Comparison of ENCODE assay signal across 11 mouse cellular contexts in the genomic region with DNA sequence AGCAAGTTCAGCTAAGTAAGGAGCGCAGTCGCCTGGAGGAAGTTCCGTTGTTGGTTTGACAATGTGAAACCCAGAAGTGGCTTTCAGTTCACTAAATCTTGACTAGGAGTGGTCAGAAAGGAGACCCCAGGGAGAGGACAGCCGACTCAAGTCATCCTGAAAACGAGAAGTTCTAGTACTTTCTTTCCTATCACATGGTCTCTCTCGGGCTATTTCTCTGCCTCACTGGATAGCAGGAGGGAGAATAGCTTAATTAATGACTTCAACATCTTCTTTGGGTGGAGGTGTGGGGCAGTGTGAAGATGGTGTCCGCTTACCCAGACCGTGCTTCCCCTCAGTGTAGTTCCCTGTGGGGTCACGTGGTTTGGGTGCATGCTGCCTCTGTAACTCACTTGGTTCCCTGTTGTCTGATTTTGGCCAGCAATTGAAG. TPM values are rescaled to one million over a fixed set of nuclear protein-coding genes. Genes with fewer than 3 reads are reported as not detected.
DNase-seq lines count a peak whose midpoint lies in the region; ATAC-seq and TF ChIP-seq lines count a peak whose summit lies in the region.
"Had no signal": no experiment of that assay in that cellular context is flagged by ENCODE, and none has a peak within 500 bp of the region (broad histone marks: within the 10 kb centered on the region; RNA-seq: fewer than 3 reads in every experiment).

No protein-coding gene starts in this region.

- TF ChIP-seq POLR2A in MEL (IDR thresholded peaks at IDR 0.05; ENCODE audit: control insufficient read depth in 1 of 2, insufficient read depth in 1 of 2, low read depth in 1 of 2, low read length in 2 of 2, poor library complexity in 1 of 2), result no peak

- no peak for TF ChIP-seq CTCF in MEL (IDR thresholded peaks at IDR 0.05 in 2 of 3, conservative IDR thresholded peaks at IDR 0.05 in 1 of 3; ENCODE audit: control insufficient read depth in 1 of 3, insufficient read depth in 1 of 3, low read depth in 2 of 3, low read length in 3 of 3, poor library complexity in 1 of 3, severe bottlenecking in 1 of 3)

- no peak overlapping the region for H3K9ac ChIP-seq in kidney, embryonic 15.5 days
- H3K9ac ChIP-seq in MEL (ENCODE audit: control insufficient read depth, low read depth, low read length, poor library complexity, severe bottlenecking), result no peak overlapping the region
- H3K9ac ChIP-seq in hindbrain, embryonic 13.5 days, result no peak overlapping the region
- H3K9ac ChIP-seq: embryonic facial prominence, embryonic 13.5 days; midbrain, embryonic 12.5 days had no signal

- no peak for ATAC-seq in kidney, embryonic 15.5 days (replicated peaks; ENCODE audit: low FRiP score)
- ATAC-seq in hematopoietic stem cell, adult 5-6 weeks (replicated peaks in 1 of 2; ENCODE audit: insufficient read depth in 1 of 2, low FRiP score in 2 of 2, low TSS enrichment in 1 of 2, low read depth in 1 of 2, poor library complexity in 2 of 2, severe bottlenecking in 2 of 2), result peak; percentile 76 to 82
- no peak for ATAC-seq in hindbrain, embryonic 13.5 days (ENCODE audit: low FRiP score)
- ATAC-seq: hindbrain, postnatal 0 days had no signal

- peak; percentile 4 for DNase-seq in kidney, adult 11 months
- DNase-seq in MEL (ENCODE audit: low read depth, low spot score), result no peak
- peak; percentile 56 for DNase-seq in skeletal muscle tissue, adult 2 months (ENCODE audit: low read depth, low spot score)
- no peak for DNase-seq in frontal cortex, postnatal 36 days (ENCODE audit: low spot score in 2 of 2)

- H3K27ac ChIP-seq in kidney, embryonic 15.5 days, result no peak overlapping the region
- H3K27ac ChIP-seq in MEL (ENCODE audit: control insufficient read depth, low read depth, low read length), result no peak overlapping the region
- H3K27ac ChIP-seq in hindbrain, embryonic 13.5 days, result no peak overlapping the region
- H3K27ac ChIP-seq: embryonic facial prominence, embryonic 13.5 days; hindbrain, postnatal 0 days; midbrain, embryonic 12.5 days had no signal

- H3K27me3 ChIP-seq in kidney, embryonic 15.5 days, result no peaks in the 10 kb centered on the region
- H3K27me3 ChIP-seq in MEL (ENCODE audit: control insufficient read depth in 1 of 2, insufficient read depth in 2 of 2, low read length in 2 of 2), result no peaks in the 10 kb centered on the region
- H3K27me3 ChIP-seq in hindbrain, embryonic 13.5 days, result no peaks in the 10 kb centered on the region
- H3K27me3 ChIP-seq: embryonic facial prominence, embryonic 13.5 days; midbrain, embryonic 12.5 days had no signal

- 79% methylated on average over 9 of the region's 9 CpGs for whole genome bisulfite sequencing in kidney, embryonic 15.5 days
- WGBS in hindbrain, embryonic 13.5 days, result 92% methylated on average over 9 of the region's 9 CpGs

- no peaks in the 10 kb centered on the region for H3K4me1 ChIP-seq in kidney, embryonic 15.5 days
- H3K4me1 ChIP-seq in MEL (ENCODE audit: control insufficient read depth in 1 of 2, insufficient read depth in 2 of 2, low read length in 2 of 2), result no peaks in the 10 kb centered on the region
- H3K4me1 ChIP-seq in hindbrain, embryonic 13.5 days (replicated peaks), result no peaks in the 10 kb centered on the region
- H3K4me1 ChIP-seq: embryonic facial prominence, embryonic 13.5 days; midbrain, embryonic 12.5 days had no signal

- no peak for TF ChIP-seq EP300 in MEL (IDR thresholded peaks at IDR 0.05; ENCODE audit: low read depth in 1 of 2, low read length in 2 of 2)

- TF ChIP-seq RAD21 in MEL (IDR thresholded peaks at IDR 0.05; ENCODE audit: low read depth, low read length), result no peak

- no peaks in the 10 kb centered on the region for H3K79me2 ChIP-seq in MEL (ENCODE audit: control insufficient read depth, insufficient read depth, low read length, poor library complexity)

- H3K4me2 ChIP-seq in kidney, embryonic 15.5 days, result no peak overlapping the region
- H3K4me2 ChIP-seq in hindbrain, embryonic 13.5 days, result no peak overlapping the region
- H3K4me2 ChIP-seq: embryonic facial prominence, embryonic 13.5 days; midbrain, embryonic 12.5 days had no signal

- no peak overlapping the region for H3K4me3 ChIP-seq in kidney, embryonic 15.5 days (replicated peaks)
- no peak overlapping the region for H3K4me3 ChIP-seq in MEL (ENCODE audit: control insufficient read depth in 1 of 2, insufficient read depth in 1 of 2, low read depth in 2 of 2, low read length in 2 of 2)
- no peak overlapping the region for H3K4me3 ChIP-seq in hindbrain, embryonic 13.5 days
- H3K4me3 ChIP-seq: embryonic facial prominence, embryonic 13.5 days; midbrain, embryonic 12.5 days had no signal

- no peaks in the 10 kb centered on the region for H3K36me3 ChIP-seq in kidney, embryonic 15.5 days
- no peaks in the 10 kb centered on the region for H3K36me3 ChIP-seq in MEL (ENCODE audit: control insufficient read depth in 1 of 2, insufficient read depth in 2 of 2, low read length in 2 of 2)
- no peaks in the 10 kb centered on the region for H3K36me3 ChIP-seq in hindbrain, embryonic 13.5 days
- H3K36me3 ChIP-seq: embryonic facial prominence, embryonic 13.5 days; G1E; midbrain, embryonic 12.5 days had no signal

- no peaks in the 10 kb centered on the region for H3K9me3 ChIP-seq in kidney, embryonic 15.5 days (replicated peaks)
- H3K9me3 ChIP-seq in MEL (replicated peaks; ENCODE audit: insufficient read depth, low read length), result no peaks in the 10 kb centered on the region
- no peaks in the 10 kb centered on the region for H3K9me3 ChIP-seq in hindbrain, embryonic 13.5 days
- H3K9me3 ChIP-seq: embryonic facial prominence, embryonic 13.5 days; midbrain, embryonic 12.5 days had no signal

TF ChIP-seq in MEL, 35 proteins besides CTCF, POLR2A, EP300 and RAD21:
- 0 out of 2 replicates have a peak, but pooled peaks have one; percentile 13 for TF ChIP-seq USF1 (IDR thresholded peaks at IDR 0.05; ENCODE audit: low read depth, low read length)
- no peak for TF ChIP-seq ELF1 (IDR thresholded peaks at IDR 0.05; ENCODE audit: low read depth, low read length)

RNA-seq across cellular contexts. Expression of gene Dusp10, which starts 33.3 kb away (rescaled TPM):
- polyA plus RNA-seq in kidney, embryonic 15.5 days (2015; fragmentation: Nextera tagmentation; extraction: Ambion mirVana), result 5.8 and 6.3 TPM in 2 replicates
- 1.4 TPM in 2 replicates for total RNA-seq in MEL (2012; rRNA removed)
- 1 to 10 TPM in 1 of 2 experiments, not detected in 1; 2.3 TPM for polyA plus RNA-seq in MEL (2012; ENCODE audit: insufficient read depth in 1 of 2, insufficient read length in 2 of 2, low read depth in 1 of 2, low replicate concordance in 2 of 2, missing spikeins in 1 of 2)
- total RNA-seq in hematopoietic stem cell, adult 5-6 weeks (2017), result 6.8 and 11.2 TPM in 2 replicates
- 4.7 and 5.2 TPM in 2 replicates for polyA plus RNA-seq in hindbrain, embryonic 13.5 days (2015; fragmentation: Nextera tagmentation; extraction: Ambion mirVana)
- polyA plus RNA-seq: G1E had no signal

RNA-seq across cellular contexts. Expression of gene 1700056E22Rik, which starts 54.3 kb away (rescaled TPM):
- polyA plus RNA-seq in kidney, embryonic 15.5 days (2015; fragmentation: Nextera tagmentation; extraction: Ambion mirVana), result 1.3 and 2.4 TPM in 2 replicates
- total RNA-seq in MEL (2012; rRNA removed), result 0.16 and 0.35 TPM in 2 replicates
- 1 to 10 TPM in 1 of 2 experiments, not detected in 1; 1.1 TPM for polyA plus RNA-seq in MEL (2012; ENCODE audit: insufficient read depth in 1 of 2, insufficient read length in 2 of 2, low read depth in 1 of 2, low replicate concordance in 2 of 2, missing spikeins in 1 of 2)
- total RNA-seq in hematopoietic stem cell, adult 5-6 weeks (2017), result 0.94 and 3.1 TPM in 2 replicates
- 1.3 TPM in 2 replicates for polyA plus RNA-seq in hindbrain, embryonic 13.5 days (2015; fragmentation: Nextera tagmentation; extraction: Ambion mirVana)
- total RNA-seq: G1E had no signal
- polyA plus RNA-seq: G1E had no signal

Comparison
In these comparisons a context has a peak if more than half of its experiments do, and no peak if none do; other contexts are left out.
1. DNase-seq: peak in kidney, adult 11 months (single experiment) and skeletal muscle tissue, adult 2 months (single experiment); none in MEL (single experiment) and frontal cortex, postnatal 36 days (0 of 2).
2. ATAC-seq: peak in hematopoietic stem cell, adult 5-6 weeks (2 of 2); none in kidney, embryonic 15.5 days (single experiment) and hindbrain, embryonic 13.5 days (single experiment).